Mouse (Mus musculus) bone marrow, adult 2 months (tissue): Measurements from ENCODE around the gene Pcnx2.

Experiments
- CTCF ChIP-seq: fragments of 200-500 bp; IDR thresholded peaks from 2 replicates; pipeline ENCODE4 v1.5.1; 2011; ENCODE audit warnings: low read length, control low read depth; ENCODE audit not compliant: control insufficient read depth, insufficient read depth
- POLR2A ChIP-seq: fragments of 200-500 bp; IDR thresholded peaks from 2 replicates; pipeline ENCODE4 v1.6.1; 2011; ENCODE audit warnings: low read depth, mild to moderate bottlenecking, control low read depth, low read length, borderline replicate concordance; ENCODE audit not compliant: control insufficient read depth

- TF ChIP-seq CTCF (no peak), POLR2A (no peak)
Observed at GRCm38 (mm10) chr8:125779656-125780055, 118.5 kb downstream of the Pcnx2 start.
